Mouse (Mus musculus) erythroblast, embryonic 14.5 days (primary cell): ENCODE measurements around the gene Retn.

Source experiments
- GATA1 ChIP-seq: IDR thresholded peaks from 2 replicates; pipeline ENCODE4 v1.6.1; 2012; ENCODE audit warnings: low read length, inconsistent platforms, mixed read lengths
- TAL1 ChIP-seq: IDR thresholded peaks from 3 replicates; pipeline ENCODE4 v1.6.1; 2012; ENCODE audit warnings: low read length, inconsistent platforms, mixed read lengths

DNA sequence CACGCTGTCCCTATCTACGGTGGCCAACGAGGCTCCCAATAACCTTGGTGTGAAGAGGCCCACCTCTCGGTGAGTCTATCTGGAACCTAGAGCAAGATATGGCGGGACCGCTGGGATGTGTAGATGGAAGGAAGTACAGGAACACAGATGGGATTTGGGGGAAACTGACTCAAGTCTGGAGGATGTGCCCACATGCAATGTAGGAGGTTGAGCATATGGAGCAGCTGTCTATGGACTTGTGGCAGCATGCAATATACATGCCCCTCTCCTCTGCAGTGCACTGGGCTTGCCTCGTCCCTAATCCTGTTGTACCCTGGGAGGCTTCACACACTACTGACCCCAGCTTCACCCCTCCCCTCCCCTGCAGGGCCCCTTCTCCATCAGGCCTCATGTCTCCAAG, 47.7 kb upstream of the Retn start:
- TF ChIP-seq GATA1 (no peak), TAL1 (no peak)
